Mouse (Mus musculus): Measurements from ENCODE around the gene Erv3. TPM values are rescaled to one million over a fixed set of nuclear protein-coding genes. Genes with fewer than 3 reads are reported as not detected.

Gene Erv3
- total RNA-seq, 2 experiments from 2014 or later, result not detected

- no peak for DNase-seq
These were observed 35.6 kb downstream of the Erv3 start for GRCm38 (mm10) chr2:131823931-131824330.

GRCm38 (mm10) chr2:131822492-131822891, 37.1 kb downstream of the Erv3 start:
- DNase-seq, result no peak

GRCm38 (mm10) chr2:131821708-131821990, 37.9 kb downstream of the Erv3 start:
- DNase-seq, result no peak

GRCm38 (mm10) chr2:131820932-131821707, 38.4 kb downstream of the Erv3 start:
- peak; percentile 85 for DNase-seq

- peak; percentile 78 for DNase-seq
These were observed 39.4 kb downstream of the Erv3 start for GRCm38 (mm10) chr2:131820088-131820675.

GRCm38 (mm10) chr2:131814327-131814726, 45.2 kb downstream of the Erv3 start:
- DNase-seq, result no peak

GRCm38 (mm10) chr2:131813437-131813836, 46.1 kb downstream of the Erv3 start:
- no peak for DNase-seq

- DNase-seq, result peak; percentile 81
These were observed 46.9 kb downstream of the Erv3 start for GRCm38 (mm10) chr2:131812480-131813137.

- no peak for DNase-seq
These were observed 47.9 kb downstream of the Erv3 start for GRCm38 (mm10) chr2:131811607-131812006.

GRCm38 (mm10) chr2:131808856-131809255, 50.7 kb downstream of the Erv3 start:
- no peak for DNase-seq

- no peak for DNase-seq
These were observed 51.9 kb downstream of the Erv3 start for GRCm38 (mm10) chr2:131807660-131808059.

- DNase-seq, result no peak
These were observed 52.7 kb downstream of the Erv3 start for GRCm38 (mm10) chr2:131806863-131807262.

- DNase-seq, result no peak
These were observed 54.2 kb downstream of the Erv3 start for GRCm38 (mm10) chr2:131805306-131805705.

- no peak for DNase-seq
These were observed 55.7 kb downstream of the Erv3 start for GRCm38 (mm10) chr2:131803801-131804200.

Other genes with a start within 250 kb of the Erv3 start
- gene Prnp, start 50.2 kb upstream of the Erv3 start, total RNA-seq (2021), result 10 to 100 TPM; 80.3 to 88.6 TPM
- not detected for gene Prn, start 50.2 kb upstream of the Erv3 start, total RNA-seq (2021)
- gene Prnd, start 91.1 kb upstream of the Erv3 start, total RNA-seq (2021), result 10 to 100 TPM; 32.9 to 48.1 TPM
- 10 to 100 TPM; 16.1 to 22.0 TPM for gene Rassf2, start 170.5 kb upstream of the Erv3 start, total RNA-seq (2021)